Mouse (Mus musculus) stomach, embryonic 16.5 days (tissue): ENCODE results near the gene Klf6. TPM values are rescaled to one million over a fixed set of nuclear protein-coding genes. Genes with fewer than 3 reads are reported as not detected.
A peak's percentile ranks its signal among the peaks of the same experiment; 100 is the strongest.

ENCODE experiments used
- ATAC-seq: fragments of 200-750 bp; cut with Nextera tagmentation; 2 replicates; pipeline ENCODE4 v1.8.0; 2017; ENCODE audit warnings: moderate number of reproducible peaks, moderate TSS enrichment; ENCODE audit not compliant: insufficient read depth, low FRiP score
- H3K27ac ChIP-seq: fragments of 300-500 bp; sonication (generic); 2 replicates; pipeline ENCODE4 v1.5.1; 2014; ENCODE audit warnings: low read length
- H3K27me3 ChIP-seq: fragments of 300-500 bp; sonication (generic); 2 replicates; pipeline ENCODE4 v1.6.1; 2014; ENCODE audit warnings: low read length, control low read depth, mixed read lengths; ENCODE audit not compliant: control insufficient read depth, insufficient read depth
- H3K36me3 ChIP-seq: fragments of 300-500 bp; sonication (generic); 2 replicates; pipeline ENCODE4 v1.6.1; 2014; ENCODE audit warnings: low read length; ENCODE audit not compliant: control insufficient read depth, insufficient read depth
- H3K4me1 ChIP-seq: fragments of 300-500 bp; sonication (generic); 2 replicates; pipeline ENCODE4 v1.6.1; 2014; ENCODE audit warnings: low read length, control low read depth, mixed read lengths; ENCODE audit not compliant: control insufficient read depth, insufficient read depth
- H3K4me2 ChIP-seq: fragments of 300-500 bp; sonication (generic); 2 replicates; pipeline ENCODE4 v1.6.1; 2014; ENCODE audit warnings: low read depth, low read length, mixed read lengths
- H3K4me3 ChIP-seq: fragments of 300-500 bp; sonication (generic); replicated peaks from 2 replicates; pipeline ENCODE4 v1.5.1; 2014; ENCODE audit warnings: mild to moderate bottlenecking, low read length
- H3K9ac ChIP-seq: fragments of 300-500 bp; sonication (generic); 2 replicates; pipeline ENCODE4 v1.6.1; 2014; ENCODE audit warnings: low read length
- H3K9me3 ChIP-seq: fragments of 300-500 bp; sonication (generic); replicated peaks from 2 replicates; pipeline ENCODE4 v1.6.1; 2016; ENCODE audit warnings: low read length, control low read depth; ENCODE audit not compliant: control insufficient read depth
- WGBS: fragments of 180-500 bp; shearing (Covaris S2); extraction: QIAGEN DNeasy Blood & Tissue Kit; methylation state at CpG from one replicate; pipeline ENCODE4 v1.1.7; 2014; 5-methylcytosine and 5-hydroxymethylcytosine counted together
- polyA plus RNA-seq: library from polyadenylated mRNA; unstranded; fragments of >200 nt; fragmentation: Nextera tagmentation; extraction: Ambion mirVana; gene quantifications from 2 replicates; pipeline ENCODE4 v1.2.1, GENCODE M21; 2015

Klf6 gene
- polyA plus RNA-seq, 1 experiment from 2014 or later: 99.4 TPM

GRCm38 (mm10) chr13:5888164-5888563 lies 26.9 kb downstream of the Klf6 start:
- 76% methylated on average over 5 of the region's 5 CpGs for WGBS
- H3K4me2 ChIP-seq: no peak overlapping the region

DNA sequence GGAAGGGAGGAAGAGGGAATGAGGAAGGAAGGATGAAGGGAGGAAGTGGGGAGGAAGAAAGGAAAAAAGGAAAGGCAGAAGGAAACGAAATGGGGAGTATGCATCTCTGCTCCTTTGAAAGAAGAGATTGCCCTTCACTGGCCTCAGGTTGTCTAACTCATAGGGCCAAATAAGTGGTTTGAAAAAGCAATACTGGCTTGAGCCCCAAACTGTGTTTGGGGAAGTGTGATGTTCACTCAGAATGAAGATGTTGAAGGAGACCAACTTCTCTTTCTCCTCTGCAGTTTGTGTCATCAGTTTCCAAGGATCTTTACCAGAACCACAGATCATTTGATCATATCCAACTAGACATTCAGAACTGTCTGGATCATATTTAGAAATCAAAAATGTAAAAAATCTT lies 27.4 kb downstream of the Klf6 start:
- no peak for ATAC-seq
- Histone ChIP-seq H3K27ac (no peak overlapping the region), H3K27me3 (no peaks in the 10 kb centered on the region), H3K4me1 (no peaks in the 10 kb centered on the region), H3K4me2 (no peak overlapping the region), H3K4me3 (no peak overlapping the region), H3K9me3 (no peaks in the 10 kb centered on the region), H3K9ac (no peak overlapping the region), H3K36me3 (no peaks in the 10 kb centered on the region)
- 76% methylated on average over 1 of the region's 1 CpGs for WGBS

More at GRCm38 (mm10) chr13:5888164-5888563, 26.9 kb downstream of the Klf6 start:
- Histone ChIP-seq H3K4me3 (no peak overlapping the region), H3K4me1 (no peaks in the 10 kb centered on the region), H3K27ac (no peak overlapping the region), H3K27me3 (no peaks in the 10 kb centered on the region), H3K9ac (no peak overlapping the region), H3K36me3 (no peaks in the 10 kb centered on the region), H3K9me3 (no peaks in the 10 kb centered on the region)
- ATAC-seq: no peak

GRCm38 (mm10) chr13:5890035-5890434 lies 28.8 kb downstream of the Klf6 start:
- Histone ChIP-seq H3K4me1 (no peaks in the 10 kb centered on the region), H3K36me3 (no peaks in the 10 kb centered on the region), H3K4me3 (no peak overlapping the region), H3K9me3 (no peaks in the 10 kb centered on the region), H3K9ac (no peak overlapping the region), H3K27ac (no peak overlapping the region), H3K4me2 (no peak overlapping the region), H3K27me3 (no peaks in the 10 kb centered on the region)
- ATAC-seq: no peak
- WGBS: 81% methylated on average over 3 of the region's 3 CpGs

GRCm38 (mm10) chr13:5892684-5893447 lies 31.6 kb downstream of the Klf6 start:
- Histone ChIP-seq H3K36me3 (no peaks in the 10 kb centered on the region), H3K27ac (peak overlapping the region; percentile 29; the same call in 1 of the 2 replicates), H3K9me3 (no peaks in the 10 kb centered on the region), H3K27me3 (no peaks in the 10 kb centered on the region), H3K9ac (no peak overlapping the region), H3K4me3 (no peak overlapping the region), H3K4me2 (no peak overlapping the region), H3K4me1 (no peaks in the 10 kb centered on the region)
- 62% methylated on average over 9 of the region's 9 CpGs for WGBS
- no peak for ATAC-seq

DNA sequence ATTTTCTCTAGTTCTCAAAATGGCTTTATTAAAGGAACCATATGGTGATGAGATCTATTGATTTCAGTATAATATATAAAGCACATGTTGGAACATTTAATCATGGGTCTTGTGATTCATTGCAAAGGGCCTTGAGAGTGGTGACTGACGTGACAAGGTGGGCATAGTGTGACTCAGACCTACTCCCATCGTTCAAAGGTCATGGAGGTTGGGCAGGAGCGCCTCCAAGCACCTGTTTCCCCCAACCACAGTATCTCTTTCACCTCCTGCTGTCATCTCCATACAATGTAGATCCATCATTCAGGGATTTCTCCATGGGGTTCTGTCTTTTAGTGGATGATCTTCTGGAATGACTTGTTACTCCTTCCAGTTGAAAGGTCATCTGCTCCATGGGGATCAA lies 33.6 kb downstream of the Klf6 start:
- WGBS: 64% methylated on average over 3 of the region's 3 CpGs
- Histone ChIP-seq H3K4me2 (no peak overlapping the region), H3K9me3 (no peaks in the 10 kb centered on the region), H3K4me3 (no peak overlapping the region), H3K36me3 (no peaks in the 10 kb centered on the region), H3K27ac (no peak overlapping the region), H3K9ac (no peak overlapping the region), H3K27me3 (no peaks in the 10 kb centered on the region), H3K4me1 (no peaks in the 10 kb centered on the region)
- ATAC-seq: no peak

DNA sequence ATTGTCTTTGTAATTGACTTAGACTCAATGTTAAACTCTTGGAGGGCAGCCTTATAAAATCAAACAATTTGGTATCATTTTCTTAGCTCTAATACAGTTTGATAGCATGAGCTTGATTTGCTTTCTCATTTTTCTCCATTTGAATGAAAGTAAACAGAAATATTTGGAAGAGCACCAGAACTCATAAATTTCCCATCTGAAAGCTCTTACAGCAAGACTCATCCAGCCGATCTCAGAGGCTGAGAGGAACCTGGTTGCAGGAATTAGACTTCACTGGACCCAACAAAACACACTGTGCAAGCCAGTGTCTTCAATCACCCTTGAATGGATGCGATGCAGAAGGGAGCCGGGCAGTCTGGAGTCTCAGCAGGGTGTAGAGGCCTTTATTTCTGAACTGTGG lies 34.6 kb downstream of the Klf6 start:
- Histone ChIP-seq H3K27me3 (no peaks in the 10 kb centered on the region), H3K36me3 (no peaks in the 10 kb centered on the region), H3K4me1 (no peaks in the 10 kb centered on the region), H3K4me2 (no peak overlapping the region), H3K27ac (no peak overlapping the region), H3K4me3 (no peak overlapping the region), H3K9me3 (no peaks in the 10 kb centered on the region), H3K9ac (no peak overlapping the region)
- 60% methylated on average over 3 of the region's 3 CpGs for WGBS
- no peak for ATAC-seq

- ATAC-seq: no peak
- WGBS: 64% methylated on average over 14 of the region's 14 CpGs
Observed at GRCm38 (mm10) chr13:5897176-5897959, 36.1 kb downstream of the Klf6 start.

GRCm38 (mm10) chr13:5899021-5899420 lies 37.7 kb downstream of the Klf6 start:
- Histone ChIP-seq H3K9ac (no peak overlapping the region), H3K4me3 (no peak overlapping the region), H3K27me3 (no peaks in the 10 kb centered on the region), H3K4me2 (no peak overlapping the region), H3K4me1 (no peaks in the 10 kb centered on the region), H3K9me3 (no peaks in the 10 kb centered on the region), H3K36me3 (no peaks in the 10 kb centered on the region), H3K27ac (no peak overlapping the region)
- 54% methylated on average over 1 of the region's 1 CpGs for WGBS
- ATAC-seq: no peak

More at GRCm38 (mm10) chr13:5897176-5897959, 36.1 kb downstream of the Klf6 start:
- no peaks in the 10 kb centered on the region for H3K4me1 ChIP-seq
- no peaks in the 10 kb centered on the region for H3K36me3 ChIP-seq
- no peaks in the 10 kb centered on the region for H3K27me3 ChIP-seq
- no peak overlapping the region for H3K27ac ChIP-seq
- H3K9me3 ChIP-seq: no peaks in the 10 kb centered on the region
- no peak overlapping the region for H3K4me3 ChIP-seq
- H3K9ac ChIP-seq: no peak overlapping the region
- no peak overlapping the region for H3K4me2 ChIP-seq

GRCm38 (mm10) chr13:5899641-5900040 lies 38.4 kb downstream of the Klf6 start:
- WGBS: 70% methylated on average over 3 of the region's 3 CpGs
- ATAC-seq: no peak
- Histone ChIP-seq H3K9me3 (no peaks in the 10 kb centered on the region), H3K27ac (no peak overlapping the region), H3K36me3 (no peaks in the 10 kb centered on the region), H3K27me3 (no peaks in the 10 kb centered on the region), H3K4me3 (no peak overlapping the region), H3K4me2 (no peak overlapping the region), H3K4me1 (no peaks in the 10 kb centered on the region), H3K9ac (no peak overlapping the region)
